Mouse (Mus musculus): ENCODE results near the gene Adat2. TPM values are rescaled to one million over a fixed set of nuclear protein-coding genes. Genes with fewer than 3 reads are reported as not detected.

Adat2 gene
- total and polyA plus RNA-seq, 3 experiments: 5.2 to 30.6 (median 11.9) TPM

DNA sequence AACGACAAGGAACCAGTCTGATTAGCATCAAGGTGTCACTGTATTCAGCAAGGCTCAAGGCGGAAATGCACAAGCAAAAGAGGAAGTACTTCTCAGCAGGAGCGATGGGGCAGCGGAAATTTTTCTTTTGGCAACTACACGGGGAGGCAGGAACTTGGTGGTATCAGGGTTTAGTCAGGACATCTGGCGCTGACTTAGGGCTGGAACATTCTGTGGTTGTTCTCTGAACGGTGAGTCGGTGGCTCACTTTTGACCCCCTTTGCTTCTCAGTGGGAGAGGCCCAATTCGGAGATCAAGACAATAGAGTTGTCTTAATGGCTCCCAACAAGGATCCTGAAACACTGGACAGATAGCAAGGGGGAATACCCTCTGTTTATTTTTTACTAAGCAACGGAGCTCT lies 39.5 kb downstream of the Adat2 start:
- Histone ChIP-seq H3K9me3 (replicated peaks) (peaks cover 6% of the 10 kb centered on the region; the same call in 1 of the 2 replicates), H3K36me3 (replicated peaks) (no peaks in the 10 kb centered on the region), H3K27me3 (ENCODE audit: insufficient read depth, low read length) (peaks cover 12% of the 10 kb centered on the region), H3K4me1 (ENCODE audit: insufficient read depth, low read depth, low read length) (no peaks in the 10 kb centered on the region), H3K4me3 (ENCODE audit: low read depth, low read length) (no peak overlapping the region)
- DNase-seq (ENCODE audit: low spot score) (no peak), ATAC-seq (ENCODE audit: extremely low read depth, insufficient number of reproducible peaks, low FRiP score, poor library complexity, severe bottlenecking) (no peak)
- TF ChIP-seq GATA1 (IDR thresholded peaks at IDR 0.05; ENCODE audit: borderline replicate concordance, low read length) (no peak), POLR2AphosphoS5 (IDR thresholded peaks at IDR 0.05; ENCODE audit: insufficient replicate concordance, low read depth, low read length) (no peak)

- Histone ChIP-seq H3K9me3 (replicated peaks) (peaks cover 6% of the 10 kb centered on the region; the same call in 1 of the 2 replicates), H3K36me3 (replicated peaks) (no peaks in the 10 kb centered on the region), H3K4me3 (ENCODE audit: low read depth, low read length) (no peak overlapping the region), H3K27me3 (ENCODE audit: insufficient read depth, low read length) (peaks cover 3% of the 10 kb centered on the region; the same call in 1 of the 2 replicates), H3K4me1 (ENCODE audit: insufficient read depth, low read depth, low read length) (no peaks in the 10 kb centered on the region)
- TF ChIP-seq GATA2 (IDR thresholded peaks at IDR 0.05; ENCODE audit: borderline replicate concordance, low read depth, low read length) (no peak), GATA1 (IDR thresholded peaks at IDR 0.05; ENCODE audit: borderline replicate concordance, low read length) (no peak), POLR2AphosphoS5 (IDR thresholded peaks at IDR 0.05; ENCODE audit: insufficient replicate concordance, low read depth, low read length) (no peak), TAL1 (conservative IDR thresholded peaks at IDR 0.05; ENCODE audit: low read depth, low read length) (no peak), CTCF (IDR thresholded peaks at IDR 0.05; ENCODE audit: low read depth, low read length) (no peak)
- DNase-seq (ENCODE audit: low spot score) (no peak), ATAC-seq (ENCODE audit: extremely low read depth, insufficient number of reproducible peaks, low FRiP score, poor library complexity, severe bottlenecking) (no peak)
Measured at GRCm38 (mm10) chr10:13593529-13593928, 40.8 kb downstream of the Adat2 start.

DNA sequence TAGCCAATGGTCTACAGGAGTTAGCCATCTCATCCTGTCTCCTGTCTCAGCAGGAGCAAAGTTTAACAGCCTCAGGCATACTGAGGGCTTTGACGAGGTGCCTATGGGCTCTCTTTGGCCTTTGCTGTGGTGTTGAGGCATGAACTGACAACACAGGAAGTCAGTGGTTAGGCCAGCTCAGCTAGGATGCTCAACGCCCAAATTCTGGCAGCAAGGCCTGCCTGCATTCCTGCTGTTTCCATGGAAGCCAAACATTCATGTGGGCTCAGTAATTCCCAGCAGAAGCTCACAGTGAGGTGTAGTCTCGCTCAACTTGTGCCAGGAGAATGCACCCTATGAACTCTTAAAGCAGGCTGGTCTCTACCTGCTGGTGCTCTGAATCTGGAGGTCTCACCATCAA lies 43.4 kb downstream of the Adat2 start:
- H3K36me3 ChIP-seq (replicated peaks): no peaks in the 10 kb centered on the region
- no peak overlapping the region for H3K4me3 ChIP-seq (ENCODE audit: low read depth, low read length)
- TF ChIP-seq GATA1 (IDR thresholded peaks at IDR 0.05; ENCODE audit: borderline replicate concordance, low read length) (no peak), GATA2 (IDR thresholded peaks at IDR 0.05; ENCODE audit: borderline replicate concordance, low read depth, low read length) (no peak), CTCF (IDR thresholded peaks at IDR 0.05; ENCODE audit: low read depth, low read length) (no peak), POLR2AphosphoS5 (IDR thresholded peaks at IDR 0.05; ENCODE audit: insufficient replicate concordance, low read depth, low read length) (no peak), TAL1 (conservative IDR thresholded peaks at IDR 0.05; ENCODE audit: low read depth, low read length) (no peak)
- no peaks in the 10 kb centered on the region for H3K4me1 ChIP-seq (ENCODE audit: insufficient read depth, low read depth, low read length)
- peaks cover 3% of the 10 kb centered on the region; the same call in 1 of the 2 replicates for H3K27me3 ChIP-seq (ENCODE audit: insufficient read depth, low read length)
- DNase-seq (ENCODE audit: low spot score) (no peak), ATAC-seq (ENCODE audit: extremely low read depth, insufficient number of reproducible peaks, low FRiP score, poor library complexity, severe bottlenecking) (no peak)
- H3K9me3 ChIP-seq (replicated peaks): peaks cover 6% of the 10 kb centered on the region; the same call in 1 of the 2 replicates

GRCm38 (mm10) chr10:13596866-13597265 lies 44.2 kb downstream of the Adat2 start:
- no peak for ATAC-seq (ENCODE audit: extremely low read depth, insufficient number of reproducible peaks, low FRiP score, poor library complexity, severe bottlenecking)
- Histone ChIP-seq H3K4me1 (ENCODE audit: insufficient read depth, low read depth, low read length) (no peaks in the 10 kb centered on the region), H3K27me3 (ENCODE audit: insufficient read depth, low read length) (peaks cover 3% of the 10 kb centered on the region; the same call in 1 of the 2 replicates), H3K36me3 (replicated peaks) (no peaks in the 10 kb centered on the region), H3K9me3 (replicated peaks) (peaks cover 4% of the 10 kb centered on the region; the same call in 1 of the 2 replicates), H3K4me3 (ENCODE audit: low read depth, low read length) (no peak overlapping the region)
- no peak for TF ChIP-seq POLR2AphosphoS5 (IDR thresholded peaks at IDR 0.05; ENCODE audit: insufficient replicate concordance, low read depth, low read length)
- no peak for DNase-seq (ENCODE audit: low spot score)

DNA sequence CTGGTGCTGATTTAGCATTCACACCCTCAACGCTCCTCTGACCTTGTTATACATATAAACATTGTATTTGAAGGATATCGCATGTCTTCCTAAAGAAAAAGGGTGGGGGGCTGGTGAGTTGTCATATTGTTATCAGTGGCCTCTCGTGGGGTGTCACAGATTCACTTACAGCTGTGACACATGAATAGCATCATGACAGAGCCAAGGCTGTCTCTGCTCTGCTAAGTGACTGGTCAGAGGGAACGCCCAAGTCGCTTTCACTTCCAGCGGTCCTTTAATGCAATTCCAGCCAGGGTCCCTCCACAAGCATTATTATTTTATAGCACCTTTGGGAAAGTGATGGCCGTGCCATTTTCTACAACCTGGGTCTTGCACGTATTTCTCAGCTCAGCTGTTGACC lies 44.8 kb downstream of the Adat2 start:
- DNase-seq (ENCODE audit: low spot score) (no peak), ATAC-seq (ENCODE audit: extremely low read depth, insufficient number of reproducible peaks, low FRiP score, poor library complexity, severe bottlenecking) (no peak)
- no peaks in the 10 kb centered on the region for H3K9me3 ChIP-seq (replicated peaks)
- no peak overlapping the region for H3K4me3 ChIP-seq (ENCODE audit: low read depth, low read length)
- H3K4me1 ChIP-seq (ENCODE audit: insufficient read depth, low read depth, low read length): no peaks in the 10 kb centered on the region
- peaks cover 3% of the 10 kb centered on the region; the same call in 1 of the 2 replicates for H3K27me3 ChIP-seq (ENCODE audit: insufficient read depth, low read length)
- no peaks in the 10 kb centered on the region for H3K36me3 ChIP-seq (replicated peaks)
- TF ChIP-seq GATA1 (IDR thresholded peaks at IDR 0.05; ENCODE audit: borderline replicate concordance, low read length) (no peak), CTCF (IDR thresholded peaks at IDR 0.05; ENCODE audit: low read depth, low read length) (no peak), GATA2 (IDR thresholded peaks at IDR 0.05; ENCODE audit: borderline replicate concordance, low read depth, low read length) (no peak), TAL1 (conservative IDR thresholded peaks at IDR 0.05; ENCODE audit: low read depth, low read length) (no peak), POLR2AphosphoS5 (IDR thresholded peaks at IDR 0.05; ENCODE audit: insufficient replicate concordance, low read depth, low read length) (no peak)

GRCm38 (mm10) chr10:13600926-13601325 lies 48.2 kb downstream of the Adat2 start:
- Histone ChIP-seq H3K9me3 (replicated peaks) (no peaks in the 10 kb centered on the region), H3K4me3 (ENCODE audit: low read depth, low read length) (no peak overlapping the region), H3K27me3 (ENCODE audit: insufficient read depth, low read length) (peaks cover 2% of the 10 kb centered on the region; the same call in 1 of the 2 replicates), H3K36me3 (replicated peaks) (no peaks in the 10 kb centered on the region), H3K4me1 (ENCODE audit: insufficient read depth, low read depth, low read length) (no peaks in the 10 kb centered on the region)
- ATAC-seq (ENCODE audit: extremely low read depth, insufficient number of reproducible peaks, low FRiP score, poor library complexity, severe bottlenecking): no peak
- no peak for DNase-seq (ENCODE audit: low spot score)
- TF ChIP-seq GATA2 (IDR thresholded peaks at IDR 0.05; ENCODE audit: borderline replicate concordance, low read depth, low read length): no peak
- no peak for TF ChIP-seq POLR2AphosphoS5 (IDR thresholded peaks at IDR 0.05; ENCODE audit: insufficient replicate concordance, low read depth, low read length)
- TF ChIP-seq CTCF (IDR thresholded peaks at IDR 0.05; ENCODE audit: low read depth, low read length): no peak
- TF ChIP-seq TAL1 (conservative IDR thresholded peaks at IDR 0.05; ENCODE audit: low read depth, low read length): no peak
- TF ChIP-seq GATA1 (IDR thresholded peaks at IDR 0.05; ENCODE audit: borderline replicate concordance, low read length): no peak

Other genes starting within 250 kb of the Adat2 start
- not detected in 2 replicates for gene Phactr2, start 78.5 kb upstream of the Adat2 start, total RNA-seq (2014; fragmentation: Nextera tagmentation)
- 0.17 and 0.33 TPM in 2 replicates for gene Phactr2, start 78.5 kb upstream of the Adat2 start, total RNA-seq (2017)
- not detected in 2 replicates for gene Phactr2, start 78.5 kb upstream of the Adat2 start, polyA plus RNA-seq (2012)
- gene Fuca2, start 53.4 kb upstream of the Adat2 start, total RNA-seq (2014; fragmentation: Nextera tagmentation): not detected in 2 replicates
- gene Fuca2, start 53.4 kb upstream of the Adat2 start, total RNA-seq (2017): 0.29 and 2.3 TPM in 2 replicates
- not detected in 2 replicates for gene Fuca2, start 53.4 kb upstream of the Adat2 start, polyA plus RNA-seq (2012)
- 25.1 and 36.7 TPM in 2 replicates for gene Pex3, start 248 bp downstream of the Adat2 start, total RNA-seq (2014; fragmentation: Nextera tagmentation)
- 17.3 and 18.8 TPM in 2 replicates for gene Pex3, start 248 bp downstream of the Adat2 start, total RNA-seq (2017)
- 8.1 and 9.1 TPM in 2 replicates for gene Pex3, start 248 bp downstream of the Adat2 start, polyA plus RNA-seq (2012)

All from G1E (cell line).